Mouse (Mus musculus) G1E (cell line): ENCODE measurements around the gene Saal1.

Experiments used
- CTCF ChIP-seq: IDR thresholded peaks from 2 replicates; pipeline ENCODE4 v1.5.1; 2012; ENCODE audit warnings: low read depth, low read length, inconsistent platforms, mixed read lengths
- GATA1 ChIP-seq: IDR thresholded peaks from 2 replicates; pipeline ENCODE4 v1.6.1; 2012; ENCODE audit warnings: borderline replicate concordance, low read length, inconsistent platforms, mixed read lengths
- POLR2AphosphoS5 ChIP-seq: IDR thresholded peaks from 2 replicates; pipeline ENCODE4 v1.6.1; 2012; ENCODE audit warnings: low read depth, low read length, inconsistent platforms; ENCODE audit not compliant: insufficient replicate concordance
- TAL1 ChIP-seq: conservative IDR thresholded peaks from 2 replicates; pipeline ENCODE4 v1.6.1; 2012; ENCODE audit warnings: low read depth, low read length, inconsistent platforms, mixed read lengths

DNA sequence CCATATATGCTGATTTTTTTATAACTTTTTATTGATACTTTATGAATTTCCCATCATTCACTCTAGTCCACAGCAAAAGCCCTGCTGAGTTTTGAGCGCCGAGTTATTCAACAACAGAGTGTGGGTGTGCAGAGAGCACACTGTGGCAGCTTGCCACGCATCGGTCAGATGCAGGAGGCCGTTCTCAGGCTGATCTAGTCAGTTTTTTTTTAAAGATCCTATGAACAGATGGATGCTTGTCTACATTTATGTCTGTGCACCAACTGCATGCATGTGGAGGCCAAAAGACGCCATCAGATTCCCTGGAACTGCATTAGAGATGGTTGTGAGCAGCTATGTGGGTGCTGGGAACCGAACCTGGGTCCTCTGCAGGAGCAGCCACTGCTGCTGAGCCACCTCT, 35.4 kb downstream of the Saal1 start:
- TF ChIP-seq CTCF: no peak
- no peak for TF ChIP-seq TAL1
- no peak for TF ChIP-seq GATA1
- no peak for TF ChIP-seq POLR2AphosphoS5
